Mouse (Mus musculus) large intestine, adult 2 months (tissue): ENCODE results near the gene Pxylp1. TPM values are rescaled to one million over a fixed set of nuclear protein-coding genes. Genes with fewer than 3 reads are reported as not detected.

Experiments
- DNase-seq: peaks from one replicate; pipeline ENCODE4 v3.0.0-alpha.2; 2012; ENCODE audit warnings: low read depth, low spot score
- WGBS: fragments of 180-500 bp; shearing (Covaris S2); methylation state at CpG from one replicate; pipeline ENCODE4 v1.1.7; 2018; 5-methylcytosine and 5-hydroxymethylcytosine counted together
- polyA plus RNA-seq: library from polyadenylated mRNA; depleted of rRNA; stranded (reverse); fragments of >200 nt; gene quantifications from 2 replicates; pipeline ENCODE4 v1.2.3, GENCODE M21; 2012; rRNA removed

The Pxylp1 gene
- polyA plus RNA-seq, 1 experiment = 17.3 TPM

GRCm38 (mm10) chr9:96785187-96785586 lies 107.3 kb downstream of the Pxylp1 start:
- DNase-seq = no peak
- 17% methylated on average over 3 of the region's 3 CpGs for whole genome bisulfite sequencing

- 58% methylated on average over 9 of the region's 9 CpGs for WGBS
These were observed 108.8 kb downstream of the Pxylp1 start for GRCm38 (mm10) chr9:96783667-96784066.

DNA sequence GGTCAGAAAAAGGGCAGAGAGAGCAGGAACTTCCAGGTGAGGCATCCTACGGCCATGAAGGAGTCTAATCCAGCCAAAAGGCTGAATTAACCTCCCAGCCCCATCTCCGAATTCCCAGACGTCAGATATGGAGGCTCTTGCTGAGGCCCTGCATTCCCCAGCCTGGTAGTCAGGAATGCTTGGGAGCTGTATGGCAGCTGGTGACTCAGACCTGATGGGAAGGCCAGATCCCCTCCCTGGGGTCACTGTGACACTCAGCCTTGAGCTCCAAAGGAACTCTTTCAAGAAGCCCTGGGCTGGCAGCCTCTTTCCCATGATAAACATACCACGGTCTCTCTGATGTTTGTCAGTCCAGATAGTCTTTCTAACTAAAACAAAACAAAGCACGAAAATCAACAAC lies 109.2 kb downstream of the Pxylp1 start:
- no peak for DNase-seq
- WGBS = 42% methylated on average over 5 of the region's 5 CpGs

More at GRCm38 (mm10) chr9:96783667-96784066, 108.8 kb downstream of the Pxylp1 start:
- no peak for DNase-seq

DNA sequence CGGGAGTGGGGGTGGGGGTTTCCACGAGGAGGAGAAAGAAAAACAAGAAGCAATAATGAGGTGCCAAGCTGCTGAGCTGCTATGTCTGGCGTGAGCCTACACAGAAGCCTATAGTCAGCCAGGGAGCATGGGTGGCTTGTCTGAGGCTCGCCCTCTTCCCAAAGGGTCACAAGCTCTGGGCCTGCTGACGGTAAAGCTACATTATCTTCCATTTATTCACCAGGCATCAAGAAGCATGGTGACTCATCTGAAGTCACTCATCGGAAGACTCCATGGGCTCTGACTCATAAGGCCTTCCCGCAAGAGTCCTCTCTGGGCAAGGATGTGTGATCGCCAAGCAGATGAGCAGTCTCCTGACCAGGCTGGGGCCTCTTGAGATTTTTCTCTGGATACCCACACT lies 110.4 kb downstream of the Pxylp1 start:
- 67% methylated on average over 8 of the region's 8 CpGs for WGBS
- no peak for DNase-seq

Other genes with a start within 250 kb of the Pxylp1 start
- gene Zbtb38, start 139.8 kb downstream of the Pxylp1 start, polyA plus RNA-seq = 4.7 and 9.8 TPM in 2 replicates
- gene Spsb4, start 126.2 kb upstream of the Pxylp1 start, polyA plus RNA-seq = 0.49 and 0.77 TPM in 2 replicates
- gene Slc25a36, start 218.5 kb upstream of the Pxylp1 start, polyA plus RNA-seq = 10.3 and 22.0 TPM in 2 replicates